Mouse (Mus musculus) retina, adult 2 months (tissue): ENCODE measurements at regions not wholly inside any gene's neighbourhood (a gene's known extent, or its start where the extent isn't known, plus 50 kb on each side); places are given as distances from the start of the nearest gene placed in this dataset.

Source experiments
- DNase-seq: peaks from one replicate; pipeline ENCODE4 v3.0.0-alpha.2; 2012; ENCODE audit warnings: low read depth, low spot score

- DNase-seq = no peak
Observed at GRCm38 (mm10) chr9:43466883-43467282, 156.2 kb downstream of the Trim29 start.

DNA sequence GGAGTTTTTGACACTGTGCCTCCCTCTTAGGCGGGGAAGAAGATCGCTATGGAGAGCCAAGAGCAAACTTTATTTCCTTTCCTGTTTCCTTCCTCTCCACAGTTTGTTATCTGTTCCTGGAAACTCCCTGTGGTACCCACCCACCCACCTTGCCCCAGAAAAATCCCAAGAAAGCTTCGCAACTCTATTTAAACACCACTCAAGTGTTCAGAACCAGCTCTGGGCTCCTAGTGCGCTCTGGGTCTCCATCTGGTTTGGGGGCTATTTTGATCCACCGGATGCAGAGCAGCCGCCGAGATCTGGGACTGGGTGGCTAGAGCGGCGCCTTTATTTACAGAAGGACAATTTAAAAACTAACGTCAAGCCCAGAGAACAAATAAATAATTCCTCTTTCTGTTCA is 158.6 kb downstream of the Trim29 start:
- DNase-seq = no peak

- no peak for DNase-seq
Observed at GRCm38 (mm10) chr9:43472231-43472630, 161.6 kb downstream of the Trim29 start.

DNA sequence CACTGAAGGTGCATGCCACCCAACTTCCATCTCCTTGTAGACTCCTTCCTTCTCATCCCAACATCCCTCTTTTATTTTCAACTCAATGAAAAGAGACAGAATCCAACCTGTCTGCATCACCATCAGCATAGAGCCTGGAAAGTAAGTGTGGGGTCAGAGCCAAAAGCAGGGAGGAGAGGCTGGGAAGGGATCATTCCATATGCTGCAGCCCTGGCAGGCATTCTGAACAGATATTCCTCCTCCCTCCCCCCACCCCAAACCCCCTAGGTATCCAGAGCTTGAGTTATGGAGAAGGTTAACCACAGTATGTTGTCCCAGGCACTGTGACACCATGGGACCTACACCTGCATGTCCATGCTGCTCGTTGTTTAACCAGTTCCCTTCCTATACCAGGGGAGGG is 162.5 kb downstream of the Trim29 start:
- no peak for DNase-seq

GRCm38 (mm10) chr9:43473601-43474302 is 163.1 kb downstream of the Trim29 start:
- no peak for DNase-seq

GRCm38 (mm10) chr9:43474303-43474643 is 163.6 kb downstream of the Trim29 start:
- no peak for DNase-seq

DNA sequence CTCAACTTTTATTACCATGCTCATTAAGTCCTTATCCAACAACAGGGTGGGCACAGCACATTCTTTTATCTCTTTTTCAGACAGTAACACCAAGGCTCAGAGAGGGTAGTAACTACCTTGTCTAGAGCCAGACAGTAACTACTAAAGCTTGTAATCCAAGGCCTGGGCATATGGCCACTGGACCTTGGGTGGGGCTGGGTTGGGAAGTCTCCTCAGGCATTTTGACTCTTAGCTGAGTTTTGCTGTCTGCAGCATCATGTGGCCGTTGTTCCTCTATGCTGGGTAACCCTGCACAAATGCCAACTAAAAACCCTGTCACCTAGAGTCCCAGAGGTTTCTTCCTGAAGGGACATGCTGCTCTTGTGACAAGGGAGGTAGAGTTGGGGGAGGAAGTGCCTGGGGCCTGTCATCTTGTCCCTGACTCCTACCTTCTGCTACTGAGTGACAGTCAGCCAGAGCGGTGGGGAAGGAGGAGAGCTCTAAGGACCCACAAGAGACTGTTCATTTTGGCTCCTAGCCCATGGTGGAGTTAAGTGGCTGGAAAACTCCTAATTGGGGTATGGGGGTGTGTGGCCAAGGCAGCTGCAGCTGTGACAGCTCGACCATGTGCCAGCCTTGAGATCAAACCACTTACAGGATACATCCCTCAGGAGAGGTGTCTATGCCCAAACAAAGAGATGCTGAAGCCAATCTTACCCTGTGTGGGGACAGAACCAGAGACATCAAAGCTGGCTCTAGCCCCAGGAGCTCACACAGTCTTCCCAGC is 170.4 kb downstream of the Trim29 start:
- DNase-seq = no peak

GRCm38 (mm10) chr9:43482101-43483090 is 171.7 kb downstream of the Trim29 start:
- DNase-seq = no peak

- no peak for DNase-seq
Observed at GRCm38 (mm10) chr9:43483195-43483594, 172.5 kb downstream of the Trim29 start.

DNA sequence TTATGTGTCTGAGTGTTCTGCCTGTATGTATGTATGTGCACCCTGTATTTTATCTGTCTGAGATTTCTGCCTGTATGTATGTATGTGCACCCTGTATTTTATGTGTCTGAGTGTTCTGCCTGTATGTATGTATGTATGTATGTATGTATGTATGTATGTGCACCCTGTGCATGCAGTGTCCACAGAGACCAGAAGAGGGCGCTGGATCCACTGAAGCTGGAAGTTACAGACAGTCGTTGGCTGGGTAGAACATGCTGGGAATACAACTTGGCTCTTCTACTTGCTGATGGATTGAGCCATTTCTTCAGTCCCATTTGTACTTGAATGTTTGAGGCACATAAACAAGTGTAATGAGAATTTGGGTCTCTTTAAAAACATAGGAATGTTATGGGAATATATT is 173.3 kb downstream of the Trim29 start:
- DNase-seq = no peak

GRCm38 (mm10) chr9:43486704-43487103 is 176.1 kb downstream of the Trim29 start:
- DNase-seq = no peak

GRCm38 (mm10) chr9:43489205-43489604 is 178.6 kb downstream of the Trim29 start:
- DNase-seq = no peak

DNA sequence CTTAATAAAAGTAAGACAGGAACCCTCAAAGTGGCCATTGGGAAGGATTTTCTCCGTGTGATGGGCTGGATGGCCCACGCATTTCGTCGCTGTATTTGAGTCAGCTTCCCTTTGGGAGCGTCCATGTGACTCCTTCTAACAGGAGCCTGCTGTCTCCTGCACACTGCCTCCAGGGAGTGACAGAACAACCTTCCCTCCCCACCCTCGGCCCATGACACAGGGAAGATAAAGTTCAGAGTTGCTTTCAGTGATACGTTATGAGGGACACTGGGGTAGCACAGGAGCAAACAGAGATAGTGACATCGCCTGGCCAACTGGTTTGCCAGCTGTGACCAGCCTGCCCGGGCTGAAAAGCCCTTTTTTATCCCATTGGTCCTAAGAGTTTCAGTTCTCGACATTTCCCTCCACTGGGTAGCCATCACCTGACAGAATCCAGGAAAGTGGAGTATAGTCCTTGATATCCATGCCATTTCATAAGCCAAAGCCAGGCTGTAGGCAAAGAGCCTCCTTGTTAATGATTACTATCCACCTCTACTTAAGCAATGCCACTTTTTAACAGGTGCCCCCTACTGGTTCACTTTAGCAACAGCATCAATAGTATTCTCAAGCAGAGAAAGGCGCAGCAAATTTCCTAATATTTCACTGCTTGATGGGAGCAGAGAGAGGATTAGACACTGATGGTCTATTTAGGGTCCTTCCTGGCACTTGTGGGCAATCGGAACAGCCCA is 180.5 kb downstream of the Trim29 start:
- DNase-seq = no peak

DNA sequence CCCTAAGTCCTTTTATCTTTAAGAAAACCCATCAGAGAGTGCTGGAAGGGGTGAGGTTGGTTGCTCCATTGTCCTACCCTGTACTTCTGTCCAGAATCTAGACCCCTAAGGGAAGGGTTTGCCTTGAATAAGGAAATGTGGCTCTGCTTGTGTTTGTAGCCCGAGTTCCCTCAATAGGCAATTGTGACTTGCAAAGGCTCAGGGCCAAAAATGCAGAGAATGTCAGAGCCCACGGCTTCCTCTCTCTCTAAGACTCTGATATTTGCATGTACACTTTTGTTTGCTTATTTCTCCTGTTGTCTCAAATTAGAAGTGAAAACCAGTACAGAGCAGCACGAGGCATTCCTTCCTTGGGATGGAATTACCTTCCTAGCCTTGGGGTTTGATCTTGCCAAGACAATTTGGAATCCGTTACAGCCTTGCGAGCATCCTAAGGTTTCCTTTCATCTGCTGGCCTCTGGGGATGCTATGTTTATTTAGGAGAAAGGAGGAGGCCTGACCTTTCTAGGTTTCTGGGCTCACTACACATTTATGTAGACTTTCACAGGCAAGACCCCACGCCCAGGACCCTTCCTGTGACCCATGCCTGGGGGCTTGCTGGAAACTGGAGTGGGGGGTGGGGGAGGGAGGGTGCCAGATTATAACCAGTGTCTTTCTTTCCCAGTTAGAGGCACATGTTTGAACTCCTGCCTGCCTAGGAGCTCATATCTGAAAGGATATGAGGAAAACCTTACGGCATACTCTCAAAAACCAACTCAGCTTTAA is 181.8 kb downstream of the Trim29 start:
- no peak for DNase-seq

GRCm38 (mm10) chr9:43498596-43498995 is 187.9 kb downstream of the Trim29 start:
- no peak for DNase-seq

GRCm38 (mm10) chr9:43504270-43504932 is 193.8 kb downstream of the Trim29 start:
- DNase-seq = no peak

DNA sequence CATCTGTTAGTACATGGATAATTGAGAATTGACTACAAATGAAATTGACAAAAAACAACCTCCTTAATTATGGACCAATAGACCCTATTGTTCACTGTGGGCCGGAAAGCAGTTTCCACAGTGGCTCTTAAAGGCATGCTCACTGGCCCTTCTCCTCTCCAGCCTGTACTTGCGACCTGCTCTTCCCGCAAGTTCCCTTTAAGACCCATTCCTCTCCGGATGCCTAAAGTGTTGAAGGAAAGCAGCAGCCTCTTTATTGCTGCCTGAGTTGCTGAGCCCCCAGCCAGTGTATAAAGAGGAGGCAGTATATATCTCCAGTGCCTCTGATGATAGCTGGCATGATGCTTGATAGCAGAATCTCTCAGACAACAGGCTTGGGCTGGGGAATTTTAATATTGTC is 195.2 kb downstream of the Trim29 start:
- no peak for DNase-seq

DNA sequence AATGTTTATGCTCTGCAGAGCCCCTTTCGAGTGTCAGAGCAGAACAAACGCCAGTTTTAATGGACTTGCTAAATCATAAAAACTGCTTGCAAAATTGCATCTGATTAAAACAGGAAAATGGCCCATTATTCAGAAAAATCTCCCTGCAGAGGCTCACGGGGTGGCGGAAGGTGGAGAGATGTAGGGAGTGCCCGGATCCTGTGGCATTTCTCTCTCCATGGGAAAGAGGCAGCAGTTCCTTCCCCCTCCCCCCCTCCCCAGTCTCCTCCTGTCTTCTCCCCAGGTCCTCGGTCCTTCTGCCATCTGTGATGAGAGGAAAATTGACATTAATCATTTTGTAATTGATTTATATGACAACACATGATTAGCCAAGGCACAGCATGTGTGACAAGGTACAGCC is 195.6 kb downstream of the Trim29 start:
- no peak for DNase-seq

DNA sequence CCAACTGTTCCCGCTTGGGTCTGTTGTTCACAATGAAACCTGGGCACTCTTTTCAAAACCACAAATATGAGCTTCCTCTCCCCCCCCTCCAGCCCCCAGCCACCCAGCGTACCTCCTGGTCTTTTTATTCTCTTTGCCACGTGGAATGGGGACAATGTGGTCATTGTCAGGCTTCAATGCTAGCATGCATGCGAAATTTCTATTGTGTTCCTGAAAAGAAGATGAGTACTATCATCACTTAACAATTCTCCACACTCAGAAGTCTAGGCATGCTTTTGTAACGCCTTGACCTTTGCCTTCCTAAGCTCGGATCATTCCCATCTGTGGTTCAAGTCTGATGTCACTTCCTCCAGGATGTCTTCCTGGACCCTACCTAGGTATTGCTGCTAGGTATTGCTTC is 202.2 kb downstream of the Trim29 start:
- DNase-seq = no peak
